Mouse (Mus musculus): ENCODE data around the gene Gdf2.

DNA sequence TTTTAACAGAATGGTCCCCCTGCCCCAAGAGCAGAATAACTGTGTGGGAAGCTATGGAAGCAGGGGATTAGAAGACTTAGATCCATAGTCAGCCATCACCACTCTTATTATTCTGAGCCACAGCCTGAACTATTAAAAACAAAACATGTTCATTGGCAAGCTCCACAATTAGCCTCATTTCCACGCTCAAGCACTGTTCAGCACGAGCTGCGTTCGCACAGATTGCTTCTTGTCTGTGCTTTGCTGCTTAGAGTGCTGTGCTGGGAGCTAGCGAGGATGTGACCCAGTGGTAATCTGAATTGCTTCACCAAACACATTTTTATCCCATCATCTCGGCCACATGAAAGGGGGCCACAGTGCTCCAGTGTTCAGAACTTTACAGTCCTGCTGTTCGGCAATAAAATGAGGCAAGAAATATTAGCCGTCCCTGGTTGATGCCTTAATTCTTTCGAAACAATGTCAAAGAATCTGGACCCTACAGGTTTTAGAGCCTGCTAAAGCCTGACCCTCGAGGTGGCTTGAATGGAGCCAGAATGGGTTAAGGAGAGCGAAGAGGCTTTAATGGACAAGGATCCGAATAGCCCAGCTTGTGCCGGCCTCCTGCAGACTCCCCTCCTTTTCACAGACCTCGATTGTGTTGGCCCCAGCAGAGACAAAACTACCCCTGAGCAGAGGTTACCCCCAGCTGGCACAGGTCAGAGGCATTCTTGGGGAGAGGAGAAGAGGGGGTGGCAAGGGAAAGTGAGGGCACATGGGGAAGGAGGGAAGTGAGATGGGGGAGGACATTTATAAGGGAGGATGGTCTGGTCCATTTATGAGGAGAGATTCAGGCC lies 19.9 kb upstream of the Gdf2 start:
- no peak for TF ChIP-seq POLR2A (IDR thresholded peaks at IDR 0.05; ENCODE audit: low read depth, low read length)
- no peak for TF ChIP-seq CTCF (IDR thresholded peaks at IDR 0.05; ENCODE audit: extremely low read depth, insufficient read length, insufficient replicate concordance, low read depth, low read length)
